Mouse (Mus musculus) c-Kit-positive CD71-positive TER-119-positive erythroid progenitor cells, embryonic 14.5 days (primary cell): ENCODE results near the gene Ralgapa2.

Source experiments
- DNase-seq: peaks from one replicate; pipeline ENCODE4 v3.0.0-alpha.2; 2013; ENCODE audit warnings: low spot score

Ralgapa2 gene

GRCm38 (mm10) chr2:146511911-146512580, at the start of gene Ralgapa2:
Ralgapa2 (minus strand) TSS chr2:146512344.
- peak; percentile 98 for DNase-seq

GRCm38 (mm10) chr2:146561505-146561904, 49.4 kb upstream of the Ralgapa2 start:
- DNase-seq: no peak

GRCm38 (mm10) chr2:146560633-146561043, 48.5 kb upstream of the Ralgapa2 start:
- no peak for DNase-seq

- no peak for DNase-seq
These were observed 44.0 kb upstream of the Ralgapa2 start for GRCm38 (mm10) chr2:146556148-146556547.

- no peak for DNase-seq
These were observed 43.2 kb upstream of the Ralgapa2 start for GRCm38 (mm10) chr2:146555351-146555750.

- DNase-seq: no peak
These were observed 41.6 kb upstream of the Ralgapa2 start for GRCm38 (mm10) chr2:146553701-146554100.

GRCm38 (mm10) chr2:146551818-146552217, 39.7 kb upstream of the Ralgapa2 start:
- no peak for DNase-seq

- DNase-seq: no peak
These were observed 37.1 kb upstream of the Ralgapa2 start for GRCm38 (mm10) chr2:146549111-146549776.

- no peak for DNase-seq
These were observed 32.1 kb upstream of the Ralgapa2 start for GRCm38 (mm10) chr2:146544155-146544814.

- DNase-seq: no peak
These were observed 21.2 kb upstream of the Ralgapa2 start for GRCm38 (mm10) chr2:146533118-146533949.

- no peak for DNase-seq
These were observed 20.3 kb upstream of the Ralgapa2 start for GRCm38 (mm10) chr2:146532493-146532892.

GRCm38 (mm10) chr2:146525483-146525882, 13.3 kb upstream of the Ralgapa2 start:
- no peak for DNase-seq

- DNase-seq: no peak
These were observed 12.7 kb upstream of the Ralgapa2 start for GRCm38 (mm10) chr2:146524685-146525415.

- DNase-seq: no peak
These were observed 4.8 kb upstream of the Ralgapa2 start for GRCm38 (mm10) chr2:146516894-146517293.

- DNase-seq: no peak
These were observed 2.9 kb upstream of the Ralgapa2 start for GRCm38 (mm10) chr2:146515081-146515480.

GRCm38 (mm10) chr2:146512581-146512920, 407 bp upstream of the Ralgapa2 start:
- DNase-seq: no peak

- DNase-seq: peak; percentile 32
These were observed 711 bp downstream of the Ralgapa2 start for GRCm38 (mm10) chr2:146511401-146511865.

GRCm38 (mm10) chr2:146510780-146511179, 1.4 kb downstream of the Ralgapa2 start:
- DNase-seq: no peak

- no peak for DNase-seq
These were observed 9.4 kb downstream of the Ralgapa2 start for GRCm38 (mm10) chr2:146502578-146503311.

- no peak for DNase-seq
These were observed 12.1 kb downstream of the Ralgapa2 start for GRCm38 (mm10) chr2:146500067-146500466.

GRCm38 (mm10) chr2:146499111-146499510, 13.0 kb downstream of the Ralgapa2 start:
- no peak for DNase-seq
